Comparison of ENCODE assay signal across 7 mouse cellular contexts in the genomic region with DNA sequence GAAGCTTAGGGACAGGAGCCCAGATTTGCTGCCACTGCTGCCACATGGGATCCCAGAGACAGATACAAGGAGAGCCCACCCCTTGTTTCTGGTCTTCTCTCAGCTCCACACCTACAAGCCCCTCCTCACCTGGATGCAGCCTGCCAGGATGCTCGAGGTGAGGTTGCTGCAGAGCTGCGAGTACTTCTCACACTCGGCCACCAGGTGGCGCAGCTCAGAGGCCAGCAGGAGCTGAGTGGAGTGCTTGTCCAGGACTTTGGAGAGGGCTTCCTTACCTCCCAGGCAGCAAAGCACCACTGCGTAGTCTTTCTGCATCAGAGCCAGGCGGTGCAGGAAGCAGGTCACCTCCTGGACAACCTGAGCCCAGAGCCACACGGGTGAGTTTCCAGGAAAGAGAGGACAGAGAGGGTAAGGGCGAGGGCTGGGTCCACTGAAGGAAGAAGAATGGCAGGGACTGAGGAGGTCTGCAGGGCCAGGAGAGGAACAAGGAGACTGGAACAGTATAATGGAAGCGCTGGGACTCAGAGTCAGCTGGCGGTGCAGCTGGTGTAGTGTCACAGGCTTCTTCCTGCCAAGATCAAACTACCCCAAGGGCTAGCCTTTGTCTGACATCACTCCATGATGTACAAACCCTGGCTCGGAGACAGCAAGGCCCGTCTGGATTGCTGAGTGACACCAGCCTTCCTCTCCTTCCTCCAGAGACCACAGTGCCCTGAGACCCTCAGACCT. TPM values are rescaled to one million over a fixed set of nuclear protein-coding genes. Genes with fewer than 3 reads are reported as not detected.
DNase-seq lines count a peak whose midpoint lies in the region; ATAC-seq and TF ChIP-seq lines count a peak whose summit lies in the region.

No protein-coding gene starts in this region.

- H3K4me1 ChIP-seq in cerebellum, adult 2 months (ENCODE audit: control insufficient read depth, insufficient read depth, low read length) = no peaks in the 10 kb centered on the region
- H3K4me1 ChIP-seq in intestine, embryonic 14.5 days (replicated peaks; ENCODE audit: control insufficient read depth, insufficient read depth, low read length) = no peaks in the 10 kb centered on the region
- peaks cover 16% of the 10 kb centered on the region for H3K4me1 ChIP-seq in limb, embryonic 10.5 days
- no peaks in the 10 kb centered on the region for H3K4me1 ChIP-seq in midbrain, embryonic 14.5 days (ENCODE audit: control insufficient read depth, insufficient read depth, low read length)

- no peak overlapping the region for H3K27ac ChIP-seq in cerebellum, adult 2 months (ENCODE audit: insufficient read depth, low read length)
- H3K27ac ChIP-seq in intestine, embryonic 14.5 days (ENCODE audit: low read depth) = no peak overlapping the region
- H3K27ac ChIP-seq in limb, embryonic 10.5 days = no peak overlapping the region
- no peak overlapping the region for H3K27ac ChIP-seq in midbrain, embryonic 14.5 days (replicated peaks; ENCODE audit: low read depth, low read length)

- H3K27me3 ChIP-seq in cerebellum, adult 2 months (ENCODE audit: control insufficient read depth, insufficient read depth, low read length) = no peaks in the 10 kb centered on the region
- H3K27me3 ChIP-seq in intestine, embryonic 14.5 days (replicated peaks; ENCODE audit: control insufficient read depth, insufficient read depth, low read length) = peaks cover 7% of the 10 kb centered on the region; the same call in 1 of the 2 replicates
- H3K27me3 ChIP-seq in limb, embryonic 10.5 days (ENCODE audit: low read depth, poor library complexity, severe bottlenecking) = peaks cover 26% of the 10 kb centered on the region
- H3K27me3 ChIP-seq in midbrain, embryonic 14.5 days (ENCODE audit: control insufficient read depth, insufficient read depth, low read length) = no peaks in the 10 kb centered on the region

- no peak overlapping the region for H3K4me3 ChIP-seq in cerebellum, adult 2 months (replicated peaks; ENCODE audit: insufficient read depth, low read depth, low read length)
- no peak overlapping the region for H3K4me3 ChIP-seq in intestine, embryonic 14.5 days (ENCODE audit: low read depth, low read length)
- no peak overlapping the region for H3K4me3 ChIP-seq in limb, embryonic 10.5 days
- no peak overlapping the region for H3K4me3 ChIP-seq in midbrain, embryonic 14.5 days (replicated peaks; ENCODE audit: low read depth, low read length)

- WGBS in cerebellum, adult 2 months = 17% methylated on average over 12 of the region's 12 CpGs
- whole genome bisulfite sequencing in intestine, embryonic 14.5 days = 34% methylated on average over 12 of the region's 12 CpGs
- 44% methylated on average over 12 of the region's 12 CpGs for WGBS in limb, embryonic 10.5 days
- WGBS in midbrain, embryonic 14.5 days = 39% methylated on average over 12 of the region's 12 CpGs

- no peak for TF ChIP-seq POLR2A in cerebellum, adult 2 months (IDR thresholded peaks at IDR 0.05; ENCODE audit: borderline replicate concordance, insufficient read depth, low read length)

- DNase-seq in ZHBTc4 (ENCODE audit: low read depth, low spot score) = peak; percentile 91
- peak; percentile 72 to 77 for DNase-seq in cerebellum, adult 2 months
- DNase-seq in frontal cortex, postnatal 25 days (ENCODE audit: low spot score in 2 of 2) = peak; percentile 31 to 48
- peak; percentile 84 for DNase-seq in intestine, embryonic 14.5 days (ENCODE audit: low spot score)
- peak; percentile 93 for DNase-seq in limb, embryonic 10.5 days (ENCODE audit: low spot score)
- peak; percentile 86 for DNase-seq in midbrain, embryonic 14.5 days
- DNase-seq in spleen, postnatal 36 days (ENCODE audit: low spot score in 2 of 2) = peak; percentile 26 to 41

- TF ChIP-seq CTCF in cerebellum, adult 2 months (IDR thresholded peaks at IDR 0.05; ENCODE audit: borderline replicate concordance, insufficient read depth, low read depth, low read length) = peak; percentile 95

- no peaks in the 10 kb centered on the region for H3K36me3 ChIP-seq in intestine, embryonic 14.5 days (ENCODE audit: control insufficient read depth, insufficient read depth, low read length)
- H3K36me3 ChIP-seq in limb, embryonic 10.5 days = no peaks in the 10 kb centered on the region
- H3K36me3 ChIP-seq in midbrain, embryonic 14.5 days (ENCODE audit: control insufficient read depth, insufficient read depth, low read length) = peaks cover 55% of the 10 kb centered on the region

- no peaks in the 10 kb centered on the region for H3K9me3 ChIP-seq in intestine, embryonic 14.5 days (ENCODE audit: control insufficient read depth, low read length)
- no peaks in the 10 kb centered on the region for H3K9me3 ChIP-seq in limb, embryonic 10.5 days (replicated peaks)
- H3K9me3 ChIP-seq in midbrain, embryonic 14.5 days (ENCODE audit: control insufficient read depth, low read length) = no peaks in the 10 kb centered on the region

- no peak overlapping the region for H3K4me2 ChIP-seq in intestine, embryonic 14.5 days (ENCODE audit: low read length)
- H3K4me2 ChIP-seq in midbrain, embryonic 14.5 days (ENCODE audit: low read length) = no peak overlapping the region

- H3K9ac ChIP-seq in intestine, embryonic 14.5 days (ENCODE audit: low read length) = no peak overlapping the region
- H3K9ac ChIP-seq in midbrain, embryonic 14.5 days (replicated peaks; ENCODE audit: low read length) = no peak overlapping the region

- ATAC-seq in intestine, embryonic 14.5 days (replicated peaks; ENCODE audit: low FRiP score, low TSS enrichment, low read depth) = peak; percentile 47; the same call in 1 of the 2 replicates
- peak; percentile 43; the same call in 1 of the 2 replicates for ATAC-seq in midbrain, embryonic 14.5 days (ENCODE audit: low FRiP score, low TSS enrichment)

RNA-seq across cellular contexts. Expression of a gene that starts 20.4 kb away (rescaled TPM):
- polyA plus RNA-seq in cerebellum, adult 2 months (2012; rRNA removed) = 56.2 and 58.4 TPM in 2 replicates
- polyA plus RNA-seq in intestine, embryonic 14.5 days (2014; fragmentation: Nextera tagmentation; extraction: Ambion mirVana) = 3.8 and 3.9 TPM in 2 replicates
- 2.4 and 5.6 TPM in 2 replicates for polyA plus RNA-seq in limb, embryonic 10.5 days (2016; fragmentation: Nextera tagmentation; extraction: Ambion mirVana)
- polyA plus RNA-seq in midbrain, embryonic 14.5 days (2014; fragmentation: Nextera tagmentation; extraction: Ambion mirVana) = 13.6 and 20.6 TPM in 2 replicates

RNA-seq across cellular contexts. Expression of a gene that starts 29.2 kb away (rescaled TPM):
- polyA plus RNA-seq in cerebellum, adult 2 months (2012; rRNA removed) = 5.3 and 5.6 TPM in 2 replicates
- polyA plus RNA-seq in intestine, embryonic 14.5 days (2014; fragmentation: Nextera tagmentation; extraction: Ambion mirVana) = 58.4 and 64.4 TPM in 2 replicates
- polyA plus RNA-seq in limb, embryonic 10.5 days (2016; fragmentation: Nextera tagmentation; extraction: Ambion mirVana) = 70.1 and 78.6 TPM in 2 replicates
- polyA plus RNA-seq in midbrain, embryonic 14.5 days (2014; fragmentation: Nextera tagmentation; extraction: Ambion mirVana) = 17.2 and 20.4 TPM in 2 replicates

RNA-seq across cellular contexts. Expression of a gene that starts 30.2 kb away (rescaled TPM):
- polyA plus RNA-seq in cerebellum, adult 2 months (2012; rRNA removed) = 53.0 and 59.2 TPM in 2 replicates
- polyA plus RNA-seq in intestine, embryonic 14.5 days (2014; fragmentation: Nextera tagmentation; extraction: Ambion mirVana) = 11.9 and 12.4 TPM in 2 replicates
- polyA plus RNA-seq in limb, embryonic 10.5 days (2016; fragmentation: Nextera tagmentation; extraction: Ambion mirVana) = 8.3 and 9.0 TPM in 2 replicates
- 4.2 and 5.9 TPM in 2 replicates for polyA plus RNA-seq in midbrain, embryonic 14.5 days (2014; fragmentation: Nextera tagmentation; extraction: Ambion mirVana)

RNA-seq across cellular contexts. Expression of a gene that starts 38.3 kb away (rescaled TPM):
- polyA plus RNA-seq in cerebellum, adult 2 months (2012; rRNA removed) = 46.7 and 47.4 TPM in 2 replicates
- polyA plus RNA-seq in intestine, embryonic 14.5 days (2014; fragmentation: Nextera tagmentation; extraction: Ambion mirVana) = 0.32 and 0.39 TPM in 2 replicates
- 0.09 and 0.34 TPM in 2 replicates for polyA plus RNA-seq in limb, embryonic 10.5 days (2016; fragmentation: Nextera tagmentation; extraction: Ambion mirVana)
- 6.1 and 6.2 TPM in 2 replicates for polyA plus RNA-seq in midbrain, embryonic 14.5 days (2014; fragmentation: Nextera tagmentation; extraction: Ambion mirVana)

Comparison
In these comparisons a context has a peak if more than half of its experiments do, and no peak if none do; other contexts are left out.
1. DNase-seq: peak in every context shown above with its lines; median percentile 93 in limb, embryonic 10.5 days; 91 in ZHBTc4; 86 in midbrain, embryonic 14.5 days; 84 in intestine, embryonic 14.5 days; 74 in cerebellum, adult 2 months; 40 in frontal cortex, postnatal 25 days; 34 in spleen, postnatal 36 days.